Mouse (Mus musculus) hindbrain, embryonic 10.5 days (tissue): ENCODE results near the gene Washc4. TPM values are rescaled to one million over a fixed set of nuclear protein-coding genes. Genes with fewer than 3 reads are reported as not detected.

ENCODE experiments used
- DNase-seq: peaks from one replicate; pipeline ENCODE4 v3.0.0-alpha.2; 2017; ENCODE audit warnings: low spot score
- H3K27ac ChIP-seq: fragments of 300-500 bp; sonication (generic); 2 replicates; pipeline ENCODE4 v1.5.1; 2016; ENCODE audit warnings: mild to moderate bottlenecking, moderate library complexity
- H3K27me3 ChIP-seq: fragments of 300-500 bp; sonication (generic); 2 replicates; pipeline ENCODE4 v1.6.1; 2016; ENCODE audit warnings: mild to moderate bottlenecking; ENCODE audit not compliant: poor library complexity, insufficient read depth, severe bottlenecking
- H3K36me3 ChIP-seq: fragments of 300-500 bp; sonication (generic); 2 replicates; pipeline ENCODE4 v1.6.1; 2016; ENCODE audit warnings: mild to moderate bottlenecking, moderate library complexity
- H3K4me1 ChIP-seq: fragments of 300-500 bp; sonication (generic); replicated peaks from 2 replicates; pipeline ENCODE4 v1.6.1; 2016; ENCODE audit warnings: mild to moderate bottlenecking
- H3K4me3 ChIP-seq: fragments of 300-500 bp; sonication (generic); 2 replicates; pipeline ENCODE4 v1.5.1; 2016; ENCODE audit warnings: mild to moderate bottlenecking, moderate library complexity
- H3K9me3 ChIP-seq: fragments of 300-500 bp; sonication (generic); 2 replicates; pipeline ENCODE4 v1.6.1; 2016; ENCODE audit warnings: mild to moderate bottlenecking, moderate library complexity
- WGBS: fragments of 180-500 bp; shearing (Covaris S2); methylation state at CpG from one replicate; pipeline ENCODE4 v1.1.7; 2016; 5-methylcytosine and 5-hydroxymethylcytosine counted together
- polyA plus RNA-seq: library from polyadenylated mRNA; unstranded; fragments of >200 nt; fragmentation: Nextera tagmentation; extraction: Ambion mirVana; gene quantifications from 2 replicates; pipeline ENCODE4 v1.2.1, GENCODE M21; 2016

Washc4 gene
- polyA plus RNA-seq, 1 experiment from 2014 or later: 29.7 TPM

- H3K27ac ChIP-seq: no peak overlapping the region
- peaks cover 32% of the 10 kb centered on the region for H3K4me1 ChIP-seq
- no peaks in the 10 kb centered on the region for H3K9me3 ChIP-seq
- 67% methylated on average over 3 of the region's 3 CpGs for WGBS
- no peak overlapping the region for H3K4me3 ChIP-seq
- no peak for DNase-seq
- no peaks in the 10 kb centered on the region for H3K27me3 ChIP-seq
- H3K36me3 ChIP-seq: peaks cover 57% of the 10 kb centered on the region
These were observed 87.3 kb downstream of the Washc4 start for GRCm38 (mm10) chr10:83630899-83631298.

- WGBS: 84% methylated on average over 10 of the region's 10 CpGs
- H3K4me1 ChIP-seq: peaks cover 34% of the 10 kb centered on the region
- DNase-seq: no peak
- no peak overlapping the region for H3K4me3 ChIP-seq
- H3K27ac ChIP-seq: peak overlapping the region; percentile 1; the same call in 1 of the 2 replicates
- no peaks in the 10 kb centered on the region for H3K9me3 ChIP-seq
- peaks cover 49% of the 10 kb centered on the region for H3K36me3 ChIP-seq
- H3K27me3 ChIP-seq: no peaks in the 10 kb centered on the region
These were observed 88.2 kb downstream of the Washc4 start for GRCm38 (mm10) chr10:83631775-83632174.

GRCm38 (mm10) chr10:83632806-83633374, 89.3 kb downstream of the Washc4 start:
- Histone ChIP-seq H3K27ac (peak overlapping the region; percentile 62), H3K4me3 (no peak overlapping the region), H3K4me1 (peaks cover 38% of the 10 kb centered on the region), H3K9me3 (no peaks in the 10 kb centered on the region), H3K27me3 (no peaks in the 10 kb centered on the region), H3K36me3 (peaks cover 38% of the 10 kb centered on the region)
- DNase-seq: no peak
- WGBS: 70% methylated on average over 7 of the region's 7 CpGs

- Histone ChIP-seq H3K27me3 (no peaks in the 10 kb centered on the region), H3K4me1 (peaks cover 38% of the 10 kb centered on the region), H3K27ac (0 out of 2 replicates have a peak overlapping the region, but pooled peaks have one; percentile 40), H3K36me3 (peaks cover 29% of the 10 kb centered on the region), H3K4me3 (no peak overlapping the region), H3K9me3 (no peaks in the 10 kb centered on the region)
- WGBS: 36% methylated on average over 5 of the region's 5 CpGs
- DNase-seq: peak; percentile 68
These were observed 90.9 kb downstream of the Washc4 start for GRCm38 (mm10) chr10:83634461-83634860.

- Histone ChIP-seq H3K27ac (no peak overlapping the region), H3K27me3 (no peaks in the 10 kb centered on the region), H3K4me1 (peaks cover 38% of the 10 kb centered on the region), H3K4me3 (no peak overlapping the region), H3K36me3 (peaks cover 25% of the 10 kb centered on the region), H3K9me3 (no peaks in the 10 kb centered on the region)
- DNase-seq: no peak
- 89% methylated on average over 2 of the region's 2 CpGs for WGBS
These were observed 92.6 kb downstream of the Washc4 start for GRCm38 (mm10) chr10:83636191-83636590.

GRCm38 (mm10) chr10:83637295-83637694, 93.7 kb downstream of the Washc4 start:
- H3K36me3 ChIP-seq: peaks cover 14% of the 10 kb centered on the region
- no peak overlapping the region for H3K4me3 ChIP-seq
- peaks cover 36% of the 10 kb centered on the region for H3K4me1 ChIP-seq
- no peak for DNase-seq
- H3K9me3 ChIP-seq: no peaks in the 10 kb centered on the region
- no peaks in the 10 kb centered on the region for H3K27me3 ChIP-seq
- 53% methylated on average over 6 of the region's 6 CpGs for WGBS
- H3K27ac ChIP-seq: no peak overlapping the region

- no peaks in the 10 kb centered on the region for H3K9me3 ChIP-seq
- no peak overlapping the region for H3K4me3 ChIP-seq
- 76% methylated on average over 10 of the region's 10 CpGs for WGBS
- DNase-seq: no peak
- H3K4me1 ChIP-seq: peaks cover 25% of the 10 kb centered on the region
- H3K27me3 ChIP-seq: no peaks in the 10 kb centered on the region
- H3K27ac ChIP-seq: peak overlapping the region; percentile 53; the same call in 1 of the 2 replicates
- peaks cover 6% of the 10 kb centered on the region; the same call in 1 of the 2 replicates for H3K36me3 ChIP-seq
These were observed 96.4 kb downstream of the Washc4 start for GRCm38 (mm10) chr10:83639881-83640386.

- Histone ChIP-seq H3K4me1 (peaks cover 35% of the 10 kb centered on the region), H3K27me3 (no peaks in the 10 kb centered on the region), H3K9me3 (no peaks in the 10 kb centered on the region), H3K36me3 (peaks cover 6% of the 10 kb centered on the region; the same call in 1 of the 2 replicates), H3K27ac (no peak overlapping the region), H3K4me3 (no peak overlapping the region)
- no peak for DNase-seq
- WGBS: 91% methylated on average over 3 of the region's 3 CpGs
These were observed 98.1 kb downstream of the Washc4 start for GRCm38 (mm10) chr10:83641641-83642040.

- no peak overlapping the region for H3K4me3 ChIP-seq
- H3K27ac ChIP-seq: peak overlapping the region; percentile 40; the same call in 1 of the 2 replicates
- no peaks in the 10 kb centered on the region for H3K27me3 ChIP-seq
- H3K9me3 ChIP-seq: no peaks in the 10 kb centered on the region
- no peak for DNase-seq
- peaks cover 56% of the 10 kb centered on the region for H3K4me1 ChIP-seq
- H3K36me3 ChIP-seq: peaks cover 2% of the 10 kb centered on the region; the same call in 1 of the 2 replicates
- WGBS: 85% methylated on average over 8 of the region's 8 CpGs
These were observed 100.6 kb downstream of the Washc4 start for GRCm38 (mm10) chr10:83644167-83644566.

GRCm38 (mm10) chr10:83644865-83645715, 101.5 kb downstream of the Washc4 start:
- Histone ChIP-seq H3K4me1 (peaks cover 57% of the 10 kb centered on the region), H3K4me3 (0 out of 2 replicates have a peak overlapping the region, but pooled peaks have one; percentile 2), H3K36me3 (no peaks in the 10 kb centered on the region), H3K27me3 (no peaks in the 10 kb centered on the region), H3K9me3 (no peaks in the 10 kb centered on the region), H3K27ac (peak overlapping the region; percentile 83)
- peak; percentile 13 for DNase-seq
- WGBS: 64% methylated on average over 16 of the region's 16 CpGs

- H3K4me1 ChIP-seq: peaks cover 57% of the 10 kb centered on the region
These were observed 102.1 kb downstream of the Washc4 start for GRCm38 (mm10) chr10:83645716-83645990.

More at GRCm38 (mm10) chr10:83645716-83645990, 102.1 kb downstream of the Washc4 start:
- Histone ChIP-seq H3K27me3 (no peaks in the 10 kb centered on the region), H3K36me3 (no peaks in the 10 kb centered on the region), H3K9me3 (no peaks in the 10 kb centered on the region), H3K27ac (peak overlapping the region; percentile 83), H3K4me3 (no peak overlapping the region)
- WGBS: 91% methylated on average over 3 of the region's 3 CpGs
- no peak for DNase-seq
